Mouse (Mus musculus): Measurements from ENCODE around the gene Kbtbd3. TPM values are rescaled to one million over a fixed set of nuclear protein-coding genes. Genes with fewer than 3 reads are reported as not detected.

Gene Kbtbd3
- total RNA-seq (2015) (3.6 and 5.1 TPM in 2 replicates), total RNA-seq (2017) (3.3 and 3.9 TPM in 2 replicates)

- peak; percentile 78 for ATAC-seq (ENCODE audit: poor library complexity, severe bottlenecking)
These were observed at the start of gene Kbtbd3, which contains the start of gene Aasdhppt for GRCm38 (mm10) chr9:4309351-4310085. Gene Kbtbd3, plus strand, starts transcription at chr9:4309833. Gene Aasdhppt, minus strand, starts transcription at chr9:4309471.

GRCm38 (mm10) chr9:4259841-4260745 is 49.5 kb upstream of the Kbtbd3 start:
- ATAC-seq (ENCODE audit: poor library complexity, severe bottlenecking) = no peak

GRCm38 (mm10) chr9:4260746-4261090 is 48.9 kb upstream of the Kbtbd3 start:
- ATAC-seq (ENCODE audit: poor library complexity, severe bottlenecking) = no peak

- no peak for ATAC-seq (ENCODE audit: poor library complexity, severe bottlenecking)
These were observed 42.8 kb upstream of the Kbtbd3 start for GRCm38 (mm10) chr9:4266881-4267280.

- ATAC-seq (ENCODE audit: poor library complexity, severe bottlenecking) = no peak
These were observed 25.8 kb upstream of the Kbtbd3 start for GRCm38 (mm10) chr9:4283850-4284249.

GRCm38 (mm10) chr9:4300466-4300865 is 9.2 kb upstream of the Kbtbd3 start:
- no peak for ATAC-seq (ENCODE audit: poor library complexity, severe bottlenecking)

GRCm38 (mm10) chr9:4304867-4305266 is 4.8 kb upstream of the Kbtbd3 start:
- ATAC-seq (ENCODE audit: poor library complexity, severe bottlenecking) = no peak

GRCm38 (mm10) chr9:4308628-4309350 is 844 bp upstream of the Kbtbd3 start:
- peak; percentile 53 for ATAC-seq (ENCODE audit: poor library complexity, severe bottlenecking)

- peak; percentile 20 for ATAC-seq (ENCODE audit: poor library complexity, severe bottlenecking)
These were observed 1.1 kb downstream of the Kbtbd3 start for GRCm38 (mm10) chr9:4310706-4311105.

GRCm38 (mm10) chr9:4311162-4311561 is 1.5 kb downstream of the Kbtbd3 start:
- no peak for ATAC-seq (ENCODE audit: poor library complexity, severe bottlenecking)

- ATAC-seq (ENCODE audit: poor library complexity, severe bottlenecking) = no peak
These were observed 4.3 kb downstream of the Kbtbd3 start for GRCm38 (mm10) chr9:4313946-4314345.

- no peak for ATAC-seq (ENCODE audit: poor library complexity, severe bottlenecking)
These were observed 6.1 kb downstream of the Kbtbd3 start for GRCm38 (mm10) chr9:4315746-4316145.

GRCm38 (mm10) chr9:4318939-4319721 is 9.5 kb downstream of the Kbtbd3 start:
- peak; percentile 97 for ATAC-seq (ENCODE audit: poor library complexity, severe bottlenecking)

GRCm38 (mm10) chr9:4353163-4353562 is 43.5 kb downstream of the Kbtbd3 start:
- ATAC-seq (ENCODE audit: poor library complexity, severe bottlenecking) = no peak

- peak; percentile 97 for ATAC-seq (ENCODE audit: poor library complexity, severe bottlenecking)
These were observed 66.4 kb downstream of the Kbtbd3 start, which contains the start of gene Msantd4 for GRCm38 (mm10) chr9:4375828-4376639. Gene Msantd4, plus strand, starts transcription at chr9:4376562.

GRCm38 (mm10) chr9:4376640-4377120 is 67.0 kb downstream of the Kbtbd3 start:
- peak; percentile 43 for ATAC-seq (ENCODE audit: poor library complexity, severe bottlenecking)

Measured in megakaryocyte, adult 5-6 weeks (primary cell).